ENCODE assay signal across 8 mouse cellular contexts in genomic region chr11:55021859-55022258, GRCm38 (mm10). TPM values are rescaled to one million over a fixed set of nuclear protein-coding genes. Genes with fewer than 3 reads are reported as not detected.
DNase-seq lines count a peak whose midpoint lies in the region; ATAC-seq and TF ChIP-seq lines count a peak whose summit lies in the region.

No protein-coding gene starts in this region.

- H3K9me3 ChIP-seq in lung, embryonic 16.5 days (ENCODE audit: control insufficient read depth, low read length), result no peaks in the 10 kb centered on the region
- no peaks in the 10 kb centered on the region for H3K9me3 ChIP-seq in neural tube, embryonic 15.5 days (replicated peaks)

- intact Hi-C loops in gastrocnemius, adult 2 months (cut with DNase I), result no loop called here

- WGBS in lung, embryonic 16.5 days, result 19% methylated on average over 6 of the region's 6 CpGs
- WGBS in neural tube, embryonic 15.5 days, result 57% methylated on average over 6 of the region's 6 CpGs

- peaks cover 65% of the 10 kb centered on the region for H3K4me1 ChIP-seq in lung, embryonic 16.5 days (replicated peaks; ENCODE audit: control insufficient read depth, insufficient read depth, low read length)
- H3K4me1 ChIP-seq in neural tube, embryonic 15.5 days, result peaks cover 50% of the 10 kb centered on the region

- peak overlapping the region; percentile 23; the same call in 1 of the 2 replicates for H3K4me3 ChIP-seq in gastrocnemius, adult 2 months
- no peak overlapping the region for H3K4me3 ChIP-seq in lung, embryonic 16.5 days (ENCODE audit: low read length)
- no peak overlapping the region for H3K4me3 ChIP-seq in neural tube, embryonic 15.5 days (replicated peaks)

- peaks cover 6% of the 10 kb centered on the region; the same call in 1 of the 2 replicates for H3K36me3 ChIP-seq in lung, embryonic 16.5 days (ENCODE audit: control insufficient read depth, insufficient read depth, low read length)
- H3K36me3 ChIP-seq in neural tube, embryonic 15.5 days, result no peaks in the 10 kb centered on the region

- H3K4me2 ChIP-seq in lung, embryonic 16.5 days (ENCODE audit: low read depth, low read length), result no peak overlapping the region
- H3K4me2 ChIP-seq in neural tube, embryonic 15.5 days, result no peak overlapping the region

- H3K9ac ChIP-seq in lung, embryonic 16.5 days (ENCODE audit: low read length), result no peak overlapping the region; the same call in 1 of the 2 replicates
- H3K9ac ChIP-seq in neural tube, embryonic 15.5 days (replicated peaks), result no peak overlapping the region

- no peaks in the 10 kb centered on the region for H3K27me3 ChIP-seq in lung, embryonic 16.5 days (ENCODE audit: control insufficient read depth, insufficient read depth, low read depth, low read length)
- no peaks in the 10 kb centered on the region for H3K27me3 ChIP-seq in neural tube, embryonic 15.5 days (replicated peaks)

- no peak for ATAC-seq in lung, embryonic 16.5 days (ENCODE audit: low read depth)
- ATAC-seq in neural tube, embryonic 15.5 days (ENCODE audit: low FRiP score), result no peak
- no peak for ATAC-seq in granulocyte monocyte progenitor cell, adult 5-6 weeks (replicated peaks; ENCODE audit: poor library complexity, severe bottlenecking)

- TF ChIP-seq CTCF in gastrocnemius, adult 2 months (IDR thresholded peaks at IDR 0.05), result no peak

- H3K27ac ChIP-seq in gastrocnemius, adult 2 months, result peak overlapping the region; percentile 90
- peak overlapping the region; percentile 98 for H3K27ac ChIP-seq in lung, embryonic 16.5 days (ENCODE audit: low read length)
- H3K27ac ChIP-seq in neural tube, embryonic 15.5 days (replicated peaks), result peak overlapping the region; percentile 86

- peak; percentile 38 for DNase-seq in gastrocnemius, adult 2 months
- no peak for DNase-seq in gastrocnemius, postnatal 25 days
- DNase-seq in lung, adult 18-20 months, result no peak
- DNase-seq in heart, postnatal 4 days, result peak; percentile 49
- no peak for DNase-seq in layer of hippocampus, adult 11-12 months (ENCODE audit: low spot score)

RNA-seq across cellular contexts. Expression of gene Anxa6, which starts 11.4 kb away (rescaled TPM):
- 100 to 1,000 TPM; 166 to 187 TPM for total RNA-seq in gastrocnemius, adult 2 months (2021)
- total RNA-seq in gastrocnemius, postnatal 25 days (2021), result 100 to 1,000 TPM; 180 to 209 TPM
- 406 and 415 TPM in 2 replicates for polyA plus RNA-seq in lung, embryonic 16.5 days (2015; fragmentation: Nextera tagmentation; extraction: Ambion mirVana)
- 100 to 1,000 TPM; 355 to 365 TPM for total RNA-seq in heart, postnatal 4 days (2021)
- 98.4 and 142 TPM in 2 replicates for polyA plus RNA-seq in neural tube, embryonic 15.5 days (2015; fragmentation: Nextera tagmentation; extraction: Ambion mirVana)
- total RNA-seq in granulocyte monocyte progenitor cell, adult 5-6 weeks (2014; fragmentation: Nextera tagmentation), result 61.0 and 65.6 TPM in 2 replicates
- 70.8 and 77.7 TPM in 2 replicates for total RNA-seq in granulocyte monocyte progenitor cell, adult 5-6 weeks (2017)

RNA-seq across cellular contexts. Expression of gene Ccdc69, which starts 56.1 kb away (rescaled TPM):
- total RNA-seq in gastrocnemius, adult 2 months (2021), result 1 to 10 TPM; 3.6 to 3.9 TPM
- 1 to 10 TPM; 5.9 to 6.2 TPM for total RNA-seq in gastrocnemius, postnatal 25 days (2021)
- 3.5 and 3.8 TPM in 2 replicates for polyA plus RNA-seq in lung, embryonic 16.5 days (2015; fragmentation: Nextera tagmentation; extraction: Ambion mirVana)
- 10 to 100 TPM in 1 of 2 experiments, 1 to 10 TPM in 1; 9.2 to 12.2 TPM for total RNA-seq in heart, postnatal 4 days (2021)
- polyA plus RNA-seq in neural tube, embryonic 15.5 days (2015; fragmentation: Nextera tagmentation; extraction: Ambion mirVana), result 0.56 and 2.7 TPM in 2 replicates
- 16.8 and 18.9 TPM in 2 replicates for total RNA-seq in granulocyte monocyte progenitor cell, adult 5-6 weeks (2014; fragmentation: Nextera tagmentation)
- 21.1 and 22.7 TPM in 2 replicates for total RNA-seq in granulocyte monocyte progenitor cell, adult 5-6 weeks (2017)

RNA-seq across cellular contexts. Expression of gene Tnip1, which starts 59.1 kb away (rescaled TPM):
- 10 to 100 TPM; 29.8 to 31.7 TPM for total RNA-seq in gastrocnemius, adult 2 months (2021)
- total RNA-seq in gastrocnemius, postnatal 25 days (2021), result 10 to 100 TPM; 27.6 to 31.9 TPM
- 18.7 and 19.2 TPM in 2 replicates for polyA plus RNA-seq in lung, embryonic 16.5 days (2015; fragmentation: Nextera tagmentation; extraction: Ambion mirVana)
- 10 to 100 TPM; 29.5 to 33.7 TPM for total RNA-seq in heart, postnatal 4 days (2021)
- 20.0 and 23.2 TPM in 2 replicates for polyA plus RNA-seq in neural tube, embryonic 15.5 days (2015; fragmentation: Nextera tagmentation; extraction: Ambion mirVana)
- total RNA-seq in granulocyte monocyte progenitor cell, adult 5-6 weeks (2014; fragmentation: Nextera tagmentation), result 27.7 and 48.9 TPM in 2 replicates
- total RNA-seq in granulocyte monocyte progenitor cell, adult 5-6 weeks (2017), result 25.3 and 28.0 TPM in 2 replicates

Comparison
In these comparisons a context has a peak if more than half of its experiments do, and no peak if none do; other contexts are left out.
1. DNase-seq: peak in gastrocnemius, adult 2 months (single experiment) and heart, postnatal 4 days (single experiment); none in gastrocnemius, postnatal 25 days (single experiment), lung, adult 18-20 months (0 of 2) and layer of hippocampus, adult 11-12 months (single experiment).
2. Peak in every context shown above with its lines, with median percentiles within 50 percentile points of each other: H3K27ac ChIP-seq.